Mouse (Mus musculus): ENCODE measurements around the gene Tatdn3.

Tatdn3 gene

DNA sequence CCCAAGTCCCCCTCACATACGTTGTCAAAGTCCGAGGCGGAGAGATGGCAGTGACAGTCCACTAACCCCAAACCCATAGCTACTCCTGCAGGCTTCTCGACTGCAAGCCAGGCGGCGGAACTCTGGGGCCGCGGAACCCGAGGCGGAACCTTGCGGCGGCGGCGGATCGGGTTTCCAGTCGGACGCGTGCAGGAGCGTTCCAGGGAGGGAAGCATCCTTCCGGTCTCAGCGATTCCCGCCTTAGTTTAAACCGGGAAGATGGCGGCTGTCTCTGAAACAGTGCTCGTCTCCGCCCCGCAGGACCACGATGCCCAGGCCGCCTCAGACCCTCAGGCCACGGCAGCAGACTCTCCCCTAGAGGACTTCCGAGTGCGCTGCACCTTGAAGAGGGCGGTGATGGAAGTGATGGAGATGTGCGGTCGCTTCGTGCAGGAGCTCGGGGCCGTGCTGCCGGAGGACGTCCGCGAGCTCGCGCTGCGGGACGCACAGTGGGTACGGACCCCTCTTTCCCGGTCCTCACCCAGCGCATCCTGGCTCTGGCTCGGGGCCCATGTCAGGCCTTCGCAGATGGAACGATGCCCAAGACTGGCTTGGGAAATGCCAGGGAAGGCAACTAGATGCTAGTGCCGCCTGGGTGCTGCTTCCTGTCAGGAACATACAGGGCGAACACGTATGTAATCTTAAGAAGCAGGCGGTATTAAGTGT is at the start of gene Tatdn3, which contains the start of gene Nsl1:
TSS of gene Tatdn3 (minus strand) at position 152 of the 705 bp plus-strand sequence.
TSS of gene Nsl1 (plus strand) at position 232 of the 705 bp plus-strand sequence.
- peak; percentile 93 for DNase-seq (ENCODE audit: low spot score)

DNA sequence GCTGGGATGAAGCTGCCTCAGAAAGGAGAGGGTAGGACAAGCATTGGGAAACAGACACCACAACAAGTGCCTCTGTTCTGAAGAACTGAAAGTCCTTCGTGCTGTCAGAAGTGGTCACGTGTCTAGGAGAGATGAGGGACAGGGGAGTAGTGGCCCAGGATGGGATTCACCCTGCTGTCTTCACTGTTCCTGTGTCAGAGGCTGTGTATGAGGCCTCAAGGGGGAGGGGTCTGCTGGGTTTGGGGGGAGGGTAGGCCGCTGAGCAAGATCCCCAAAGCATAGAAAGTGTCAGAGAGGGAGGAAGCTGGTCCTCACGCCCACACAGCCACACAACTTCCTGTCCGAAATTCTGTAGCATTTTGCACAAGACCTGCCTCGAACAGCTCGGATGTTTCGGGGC is 48.4 kb upstream of the Tatdn3 start:
- DNase-seq (ENCODE audit: low spot score), result no peak

DNA sequence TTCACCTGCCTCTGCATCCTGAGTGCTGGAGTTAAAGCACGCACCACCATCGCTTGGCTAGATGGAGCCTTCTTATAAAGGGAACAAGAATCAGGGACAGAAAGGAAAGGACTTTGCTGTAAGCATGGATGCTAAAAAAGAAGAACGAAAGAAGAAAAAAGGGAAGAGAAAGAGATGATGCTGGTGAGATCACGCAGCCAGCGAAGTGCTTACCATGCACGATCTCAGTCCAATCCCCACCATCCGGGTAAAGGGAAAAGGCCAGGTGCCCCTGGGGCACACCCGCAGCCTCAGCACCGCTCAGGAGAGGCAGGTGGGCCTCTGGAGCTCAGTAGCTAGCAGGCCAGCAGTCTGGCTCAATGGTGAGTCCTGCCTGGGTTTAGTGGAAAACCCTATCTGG is 47.2 kb upstream of the Tatdn3 start:
- no peak for DNase-seq (ENCODE audit: low spot score)

DNA sequence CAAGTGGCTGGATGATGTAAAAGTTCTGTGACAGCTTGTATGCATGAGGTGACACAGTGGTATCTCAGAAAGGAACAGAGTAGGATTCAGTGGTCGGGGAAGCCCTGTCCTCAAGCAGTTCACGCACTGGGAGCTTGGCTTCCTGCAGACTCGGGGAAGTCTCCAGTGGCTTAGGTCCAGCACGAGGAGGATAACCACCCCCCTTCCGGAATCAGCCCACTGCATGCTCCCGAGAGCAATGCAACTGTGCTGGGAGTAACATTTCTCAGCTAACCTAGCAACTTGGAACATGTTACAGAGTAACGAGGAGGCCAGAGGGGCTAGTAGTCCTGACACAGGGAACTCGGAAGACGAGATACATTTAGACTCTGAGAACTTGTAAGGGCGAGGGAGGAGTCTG is 44.6 kb upstream of the Tatdn3 start:
- DNase-seq (ENCODE audit: low spot score), result no peak

DNA sequence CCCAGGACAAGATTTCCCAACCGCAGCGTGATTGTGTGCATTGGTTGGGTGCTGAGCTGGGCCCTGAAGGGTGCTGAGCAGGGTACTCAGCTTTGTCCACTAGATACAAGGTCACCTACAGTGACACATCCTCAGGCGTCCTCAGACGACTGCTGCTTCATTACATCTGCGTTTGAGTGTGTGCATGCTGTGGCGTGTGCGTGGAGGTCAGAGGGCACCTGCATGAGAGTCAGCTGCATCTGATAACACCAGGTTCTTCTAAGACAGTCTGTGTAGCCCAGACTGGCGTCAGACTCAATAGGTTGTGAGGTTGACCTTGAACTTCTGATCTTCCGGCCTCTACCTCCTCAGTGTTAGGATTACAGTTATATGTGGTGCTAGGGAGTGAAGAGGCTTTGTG is 42.5 kb upstream of the Tatdn3 start:
- DNase-seq (ENCODE audit: low spot score), result no peak

DNA sequence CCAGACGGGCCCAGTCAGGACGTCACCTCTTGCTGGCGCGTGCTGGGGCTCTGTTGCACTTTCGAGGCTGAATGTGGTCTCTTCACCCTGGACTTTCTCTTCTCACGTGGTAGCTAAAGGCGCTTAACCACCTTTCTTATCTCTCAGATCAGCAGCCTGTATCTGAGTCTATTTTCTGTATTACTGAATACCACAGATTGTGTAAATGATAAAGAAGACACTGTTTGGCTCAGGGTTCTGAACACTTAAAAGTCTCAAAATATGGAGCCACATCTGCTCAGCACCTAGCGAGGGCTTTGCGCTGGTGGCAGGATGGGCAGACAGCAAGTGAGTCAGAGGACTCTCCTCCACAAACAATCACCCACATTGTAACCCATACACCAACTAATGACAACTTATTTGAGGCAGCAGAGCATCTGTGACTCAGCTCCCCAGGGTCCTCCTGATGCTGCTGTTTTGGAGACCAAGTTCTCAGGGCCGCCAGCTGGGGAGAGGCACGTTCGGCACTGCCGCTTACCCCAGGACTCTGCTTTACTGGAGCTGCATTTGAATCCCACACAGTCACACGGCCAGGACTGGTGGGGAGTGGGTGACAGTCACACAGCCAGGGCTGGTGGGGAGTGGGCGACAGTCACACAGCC is 40.1 kb upstream of the Tatdn3 start:
- no peak for DNase-seq (ENCODE audit: low spot score)

DNA sequence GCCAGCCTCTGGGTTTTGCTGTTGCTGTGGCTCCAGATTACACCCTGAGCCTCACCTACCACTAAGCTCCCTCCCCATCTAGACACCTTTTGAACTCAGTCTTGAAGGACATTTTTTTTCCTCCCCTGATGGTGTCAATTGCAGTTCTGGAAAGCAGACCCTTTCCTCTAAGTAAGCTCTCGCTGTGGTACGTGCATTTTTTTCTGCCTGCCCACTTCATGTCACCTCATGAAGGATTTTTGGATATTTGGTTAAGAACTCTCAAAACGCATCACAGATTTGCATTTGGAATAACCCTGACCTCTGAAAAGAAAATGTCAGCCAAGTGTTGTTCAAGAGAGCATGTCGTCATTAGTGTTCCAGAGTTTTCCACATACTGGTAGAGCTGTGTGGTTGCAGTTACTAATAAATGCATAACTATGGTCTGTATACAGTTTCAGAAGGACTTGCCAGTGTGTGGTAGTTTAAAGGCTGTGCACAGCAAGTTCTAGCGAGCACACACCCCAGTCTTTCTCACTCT is 37.1 kb upstream of the Tatdn3 start:
- DNase-seq (ENCODE audit: low spot score), result no peak

DNA sequence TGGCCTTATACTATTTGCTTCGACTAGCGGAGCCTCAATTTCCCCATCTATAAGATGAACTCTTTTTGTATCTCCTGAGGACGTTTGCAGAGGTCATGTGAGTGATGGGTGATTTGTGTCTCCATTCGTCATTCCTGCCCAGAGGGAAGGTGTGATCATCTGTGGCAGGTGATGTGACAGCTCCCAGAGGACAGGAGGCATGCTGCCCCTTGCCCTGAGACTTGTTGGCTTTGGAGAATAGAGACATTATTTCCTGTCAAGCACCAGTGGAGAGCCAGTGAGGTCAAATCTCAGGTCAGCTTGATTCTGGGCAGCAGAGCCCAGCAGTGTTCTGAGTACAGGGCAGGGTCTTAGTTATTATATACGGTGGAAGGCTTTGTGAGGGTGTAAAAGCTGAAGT is 36.4 kb upstream of the Tatdn3 start:
- no peak for DNase-seq (ENCODE audit: low spot score)

DNA sequence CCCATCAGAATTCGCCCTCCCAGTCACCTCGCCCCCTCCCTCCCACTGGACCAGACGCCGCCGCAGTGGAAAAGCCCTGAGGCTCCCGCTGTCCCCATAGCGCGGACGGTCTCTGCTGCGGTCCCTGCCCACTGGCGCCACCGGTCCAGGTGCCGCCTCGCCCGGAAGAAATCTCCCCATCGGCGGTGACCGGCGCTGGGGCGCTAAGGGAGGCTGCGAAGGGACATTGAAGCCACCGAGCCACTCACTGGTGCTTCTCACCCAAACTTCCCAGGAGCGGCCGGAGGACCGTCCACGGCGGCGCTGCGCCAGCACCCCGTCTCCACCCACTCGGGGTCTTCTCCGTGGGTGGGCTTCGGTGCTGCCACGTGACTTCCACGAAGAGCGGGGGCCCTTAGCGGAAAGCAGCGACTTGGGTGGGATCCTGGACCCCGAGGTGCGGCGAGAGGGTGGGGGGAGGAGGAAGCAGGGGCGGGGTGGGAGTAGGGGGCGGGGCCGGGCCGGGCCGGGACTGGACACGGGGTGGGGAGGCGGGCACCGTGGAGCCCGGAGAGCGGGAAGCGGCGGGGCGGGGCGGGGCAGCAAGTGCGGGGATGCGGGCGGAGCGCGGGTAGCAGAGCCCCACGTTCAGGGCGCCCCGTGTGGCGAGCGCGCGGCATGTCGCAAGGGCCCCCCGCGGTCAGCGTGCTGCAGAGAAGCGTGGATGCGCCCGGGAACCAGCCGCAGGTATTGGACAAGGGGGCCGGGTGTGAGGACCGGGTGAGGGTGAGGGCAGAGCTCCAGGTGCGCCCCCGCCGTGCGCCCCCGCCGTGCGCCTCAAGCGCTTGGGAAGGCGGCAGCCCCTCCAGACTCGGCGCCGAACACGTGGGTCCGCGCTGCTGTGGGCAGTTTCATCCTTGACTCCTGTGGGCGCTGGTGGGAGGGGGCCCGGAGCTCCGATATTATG is 35.3 kb upstream of the Tatdn3 start, which contains the start of gene Batf3:
TSS of gene Batf3 (plus strand) at position 46 of the 946 bp plus-strand sequence.
- peak; percentile 22 for DNase-seq (ENCODE audit: low spot score)

DNA sequence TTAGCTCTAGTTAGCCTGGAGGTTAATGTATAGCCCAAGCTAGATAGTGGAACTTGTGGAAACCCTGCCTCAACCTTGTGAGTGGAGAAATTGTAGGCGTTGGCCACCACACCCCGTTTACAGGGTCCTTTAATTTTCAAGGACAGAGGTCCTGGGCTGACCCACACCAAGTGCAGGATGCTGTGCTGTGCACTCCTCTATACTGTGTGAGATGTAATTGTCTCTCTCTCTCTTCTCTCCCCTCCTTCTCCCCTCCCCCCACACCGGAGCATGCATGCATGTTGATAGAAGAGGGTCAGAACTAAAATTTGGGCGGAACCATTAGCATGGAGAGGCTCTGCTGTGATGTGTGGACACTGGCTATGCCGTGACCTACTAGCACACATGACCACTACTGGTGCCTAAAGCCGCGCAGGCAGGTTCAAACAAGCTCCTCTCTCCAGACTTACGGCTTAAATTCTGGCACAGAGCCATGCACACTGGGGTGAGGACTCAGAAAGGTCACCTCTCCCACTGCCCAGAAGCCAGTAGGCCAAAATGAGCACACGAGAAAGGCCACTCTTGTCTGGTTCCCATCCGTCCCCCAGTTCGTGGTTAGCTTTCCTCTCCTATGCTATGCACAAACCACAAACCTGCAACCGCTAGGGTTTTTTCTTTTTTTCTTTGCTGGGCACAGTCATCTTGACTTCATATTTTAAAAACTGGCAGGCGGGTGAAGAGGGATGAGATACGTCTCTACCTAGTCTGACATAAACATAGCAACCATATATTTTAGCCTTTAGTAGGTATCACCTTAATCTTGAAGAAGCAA is 34.3 kb upstream of the Tatdn3 start:
- no peak for DNase-seq (ENCODE audit: low spot score)

DNA sequence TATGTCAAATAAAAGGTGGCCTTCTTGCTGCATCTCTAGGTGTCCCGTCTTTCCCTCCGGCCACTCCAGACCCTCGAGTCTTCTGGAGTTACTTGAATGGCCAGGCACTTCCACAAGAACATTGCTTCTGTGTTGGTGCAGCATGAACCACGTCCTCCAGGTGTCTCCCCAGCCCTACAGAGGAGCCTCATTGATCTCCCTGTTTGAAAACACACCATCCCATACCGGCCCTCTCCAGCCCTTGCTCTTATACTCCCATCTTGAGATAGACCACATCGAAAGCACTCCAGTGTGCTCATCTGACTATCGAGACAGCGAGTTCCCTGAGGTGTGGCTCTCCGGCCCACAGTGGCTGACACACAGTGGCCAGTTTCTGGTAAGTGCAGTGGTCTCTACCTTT is 32.3 kb upstream of the Tatdn3 start:
- no peak for DNase-seq (ENCODE audit: low spot score)

DNA sequence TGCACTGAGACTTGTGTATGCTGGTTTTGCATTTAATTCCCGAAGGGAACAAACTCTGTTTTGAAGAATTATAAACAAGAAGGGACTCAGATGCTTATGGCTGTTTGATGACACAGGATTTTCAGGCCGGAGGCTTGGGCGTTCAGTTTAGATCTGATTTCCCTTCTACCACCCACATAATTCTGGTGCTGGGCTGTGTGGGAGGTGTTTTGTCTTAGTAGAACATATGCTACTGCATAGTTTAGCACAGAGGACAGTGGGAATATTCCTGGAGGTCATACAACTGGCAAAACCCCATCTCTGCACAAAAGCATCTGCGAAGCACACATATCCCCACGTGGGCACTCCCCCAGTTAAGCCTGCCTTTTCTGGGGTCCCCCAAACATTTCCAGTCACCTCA is 30.8 kb upstream of the Tatdn3 start:
- DNase-seq (ENCODE audit: low spot score), result no peak

DNA sequence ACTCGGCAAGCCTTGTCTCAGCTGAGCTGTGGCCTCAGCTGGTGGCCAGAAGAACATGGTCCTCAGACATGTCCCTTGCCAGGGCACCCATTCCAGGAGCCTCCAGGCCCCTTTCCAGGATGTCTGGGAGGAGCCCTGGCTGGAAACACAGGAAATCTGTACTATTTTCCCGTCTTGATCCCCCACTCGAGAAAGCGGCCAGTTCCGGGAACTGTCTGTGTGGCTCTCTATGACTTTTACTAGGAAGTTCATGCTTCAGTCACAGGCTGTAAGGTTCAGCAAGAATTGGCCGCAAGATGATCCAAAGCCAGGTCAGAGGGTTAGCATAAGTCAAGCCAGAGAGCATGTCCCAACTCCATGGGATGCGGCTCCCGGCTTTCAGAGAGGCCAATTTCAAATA is 29.3 kb upstream of the Tatdn3 start:
- DNase-seq (ENCODE audit: low spot score), result no peak

DNA sequence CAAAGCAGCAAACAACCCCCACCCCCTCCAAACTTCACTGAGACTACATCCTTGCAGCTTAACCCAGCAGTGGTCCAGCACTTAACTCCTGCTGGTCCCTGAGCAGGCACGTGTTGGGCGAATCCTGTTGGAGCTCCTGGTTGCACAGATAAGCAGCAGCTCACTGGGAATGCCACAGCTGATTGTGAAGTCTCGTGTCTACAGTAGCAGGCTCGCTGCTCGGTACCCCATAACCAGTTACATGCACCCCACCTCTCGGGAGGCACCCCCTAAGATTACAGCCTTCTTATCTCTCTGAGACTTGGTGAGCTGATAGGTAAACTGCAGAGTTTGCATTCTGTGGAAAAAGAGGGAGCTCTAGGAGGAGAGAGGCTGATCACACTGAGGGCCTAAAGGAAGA is 26.6 kb upstream of the Tatdn3 start:
- no peak for DNase-seq (ENCODE audit: low spot score)

DNA sequence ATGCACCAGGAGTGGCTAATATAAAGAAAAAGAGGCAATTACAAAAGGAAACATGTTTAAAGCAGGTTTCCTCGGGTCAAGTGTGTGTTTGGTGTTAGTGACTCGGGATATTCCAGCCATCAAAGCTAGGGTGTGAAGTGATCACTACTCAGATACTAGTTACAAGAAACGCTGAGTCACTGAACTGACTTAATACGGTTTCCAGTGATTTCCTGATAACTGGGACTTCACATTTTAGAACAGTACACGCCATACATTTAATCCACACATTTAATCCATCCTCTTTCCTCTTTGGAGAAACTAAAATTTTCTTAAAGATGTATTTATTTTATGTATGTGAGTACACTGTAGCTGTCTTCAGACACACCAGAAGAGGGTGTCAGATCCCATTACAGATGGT is 25.2 kb upstream of the Tatdn3 start:
- no peak for DNase-seq (ENCODE audit: low spot score)

DNA sequence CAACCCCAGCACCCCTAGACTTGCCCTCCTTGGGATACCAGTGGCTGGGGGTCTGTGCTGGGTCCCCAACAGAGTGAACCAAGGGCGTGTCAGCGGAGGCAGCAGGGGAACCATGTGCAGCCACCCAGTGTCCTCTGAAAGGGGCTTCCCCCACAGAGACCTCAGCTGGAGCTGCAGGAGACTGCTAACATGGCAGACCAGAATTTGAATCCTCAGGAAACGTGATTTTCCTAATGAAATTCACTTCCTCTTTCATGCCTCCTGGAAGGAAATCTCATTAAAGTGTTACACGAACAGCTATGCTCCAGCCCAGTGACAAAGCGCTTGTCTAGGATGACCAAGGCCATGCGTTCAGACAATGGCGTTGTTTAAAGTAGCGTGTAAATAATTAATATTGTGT is 24.2 kb upstream of the Tatdn3 start:
- no peak for DNase-seq (ENCODE audit: low spot score)

DNA sequence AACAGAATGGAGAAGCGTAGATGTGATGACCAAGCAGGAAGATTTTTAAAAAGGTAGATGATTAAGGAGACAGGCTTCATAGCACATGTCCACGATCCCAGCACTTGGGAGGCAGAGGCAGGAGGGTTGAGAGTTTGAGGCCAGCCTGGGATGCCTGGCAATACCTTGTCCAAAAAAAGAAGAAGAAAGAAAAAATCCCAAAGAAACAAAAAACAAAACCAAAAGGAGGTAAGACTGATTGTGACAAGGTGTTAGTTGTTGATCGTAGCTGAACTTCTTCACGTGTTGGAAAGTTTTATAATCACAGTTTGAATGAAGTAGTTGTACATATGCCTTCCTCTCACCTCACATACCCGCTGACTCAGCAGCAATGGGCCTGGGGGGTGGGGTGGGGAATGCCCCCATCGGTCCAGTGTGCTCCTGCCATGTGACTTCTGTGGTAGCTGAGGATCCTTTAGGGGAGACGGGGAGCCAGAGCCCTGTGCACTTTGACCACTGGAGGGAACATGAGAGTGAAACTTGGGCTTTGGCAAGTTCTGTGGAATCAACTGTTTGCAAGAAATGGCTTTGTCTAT is 23.7 kb upstream of the Tatdn3 start:
- DNase-seq (ENCODE audit: low spot score), result no peak

DNA sequence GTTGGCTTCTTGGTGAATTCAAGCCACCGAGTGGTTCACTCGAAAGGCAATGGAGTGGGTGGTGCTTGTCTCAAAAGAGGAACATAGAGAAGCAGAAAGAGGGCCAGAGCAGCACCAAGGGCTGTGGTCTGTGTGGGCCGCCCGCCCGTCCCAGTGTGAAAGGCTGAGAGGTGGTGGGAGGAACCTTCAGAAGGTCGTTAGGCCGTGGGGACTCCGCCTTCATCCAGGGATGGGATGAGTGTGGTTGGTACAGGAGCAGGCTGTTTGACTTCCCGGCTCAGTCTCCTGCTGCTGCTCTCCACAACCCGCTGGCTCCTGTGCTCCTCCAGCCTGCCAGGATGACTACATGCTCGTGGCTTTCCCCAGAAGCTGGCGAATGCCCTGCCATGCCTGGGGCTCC is 22.9 kb upstream of the Tatdn3 start:
- DNase-seq (ENCODE audit: low spot score), result no peak

DNA sequence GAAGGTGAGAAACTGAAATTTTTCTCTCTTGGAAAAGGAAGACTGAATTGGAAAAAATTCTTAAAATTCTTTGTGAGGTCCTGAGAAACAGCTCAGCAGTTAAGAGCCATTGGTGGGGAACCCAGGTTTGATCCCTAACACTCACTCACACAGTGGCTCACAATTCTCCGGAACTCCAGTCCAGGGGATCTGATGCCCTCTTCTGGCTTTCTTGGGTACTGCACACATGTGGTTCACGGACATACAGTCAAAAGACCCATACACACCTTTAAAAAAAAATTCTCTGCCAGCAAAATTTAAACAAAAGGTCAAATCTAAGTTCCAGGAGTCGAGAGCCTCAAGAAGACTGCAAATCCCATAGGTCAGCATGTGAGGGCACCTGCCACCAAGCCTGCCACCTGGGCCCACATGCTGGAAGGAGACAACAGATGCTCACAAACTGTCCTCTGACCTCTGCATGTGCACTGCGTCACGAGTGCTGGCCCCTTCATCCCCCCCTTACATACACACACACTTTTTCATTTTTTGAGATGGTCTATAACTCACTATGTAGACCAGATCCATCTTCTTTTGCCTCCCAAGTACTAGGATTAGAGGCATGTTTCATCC is 22.3 kb upstream of the Tatdn3 start:
- peak; percentile 52 for DNase-seq (ENCODE audit: low spot score)

DNA sequence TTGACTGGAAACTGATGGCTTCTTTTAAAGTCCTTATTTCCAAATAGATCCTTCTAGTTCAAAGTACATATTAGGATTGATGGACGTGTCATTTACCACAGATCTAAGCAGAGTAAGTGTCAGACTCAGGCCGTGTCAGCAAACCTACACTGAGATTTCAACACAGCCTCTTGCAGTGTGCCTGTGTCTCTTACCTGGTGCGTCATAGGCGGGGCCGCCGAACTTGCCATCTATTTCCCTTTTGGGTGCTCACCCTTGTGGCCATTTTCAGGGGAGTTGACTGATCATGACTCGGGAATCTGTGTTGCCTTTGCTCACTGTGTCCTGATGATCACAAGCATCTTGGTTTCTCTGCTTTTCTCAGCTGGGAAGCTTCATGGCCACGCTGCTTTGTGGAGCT is 20.5 kb upstream of the Tatdn3 start:
- no peak for DNase-seq (ENCODE audit: low spot score)

All from ovary, postnatal 14 days (tissue).